In the genomic region with DNA sequence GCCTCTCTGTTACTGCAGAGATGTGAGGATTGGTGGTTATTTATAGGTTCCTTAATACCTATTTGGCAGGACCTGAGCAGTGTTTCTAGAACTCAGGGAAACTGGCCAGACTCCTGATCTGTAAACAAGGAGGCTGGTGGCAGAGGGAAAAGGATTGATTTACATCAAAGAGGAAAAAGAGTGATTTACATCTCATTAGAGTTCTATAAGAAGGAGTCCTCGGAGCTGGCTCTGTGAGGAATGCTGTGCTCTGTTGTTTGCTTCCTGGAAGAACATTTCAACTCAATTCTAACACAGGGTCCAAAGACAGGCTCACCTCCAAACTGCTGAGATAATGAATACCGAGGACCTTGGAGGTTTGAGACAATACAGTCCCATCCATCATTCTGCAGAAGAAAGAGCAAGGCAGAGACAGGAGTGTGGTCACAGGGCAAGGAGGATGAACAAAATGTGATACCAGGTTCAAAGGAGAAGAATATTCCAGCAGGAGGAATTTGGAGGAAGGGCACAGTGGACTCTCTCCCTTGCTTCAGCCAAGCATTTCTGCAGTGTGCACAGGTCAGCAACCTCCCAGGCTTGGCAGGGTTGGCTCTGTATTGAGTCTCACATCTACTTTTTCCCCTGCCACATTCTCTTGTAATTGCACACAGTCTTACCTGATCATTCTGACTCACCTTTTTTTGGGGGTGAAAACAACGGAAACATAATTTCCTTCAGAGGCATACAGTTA, we compare ENCODE assay signal across 10 mouse cellular contexts.
A peak's percentile ranks its signal among the peaks of the same experiment; 100 is the strongest.
DNase-seq lines count a peak whose midpoint lies in the region; ATAC-seq lines count a peak whose summit lies in the region.
"Had no signal": no experiment of that assay in that cellular context is flagged by ENCODE, and none has a peak within 500 bp of the region (broad histone marks: within the 10 kb centered on the region; RNA-seq: fewer than 3 reads in every experiment).

No protein-coding gene starts in this region.

- no peak overlapping the region for H3K4me3 ChIP-seq in hindbrain, embryonic 10.5 days
- no peak overlapping the region for H3K4me3 ChIP-seq in hindbrain, embryonic 11.5 days (ENCODE audit: low read depth, low read length)
- H3K4me3 ChIP-seq in hindbrain, embryonic 16.5 days (ENCODE audit: low read length), result no peak overlapping the region
- no peak overlapping the region for H3K4me3 ChIP-seq in midbrain, embryonic 15.5 days
- H3K4me3 ChIP-seq: limb, embryonic 15.5 days; megakaryocyte, embryonic 14.5 days had no signal

- WGBS in hindbrain, embryonic 10.5 days, result 33% methylated on average over 3 of the region's 3 CpGs
- WGBS in hindbrain, embryonic 11.5 days, result 28% methylated on average over 3 of the region's 3 CpGs
- WGBS in hindbrain, embryonic 16.5 days, result 29% methylated on average over 3 of the region's 3 CpGs
- WGBS in midbrain, embryonic 15.5 days, result 26% methylated on average over 3 of the region's 3 CpGs

- H3K27ac ChIP-seq in hindbrain, embryonic 10.5 days, result peak overlapping the region; percentile 23; the same call in 1 of the 2 replicates
- H3K27ac ChIP-seq in hindbrain, embryonic 11.5 days (ENCODE audit: low read depth, low read length), result no peak overlapping the region
- H3K27ac ChIP-seq in hindbrain, embryonic 16.5 days (ENCODE audit: low read depth, low read length), result no peak overlapping the region
- 0 out of 2 replicates have a peak overlapping the region, but pooled peaks have one; percentile 30 for H3K27ac ChIP-seq in midbrain, embryonic 15.5 days
- H3K27ac ChIP-seq: limb, embryonic 15.5 days had no signal

- H3K4me2 ChIP-seq in hindbrain, embryonic 11.5 days (replicated peaks; ENCODE audit: low read depth, low read length), result no peak overlapping the region
- H3K4me2 ChIP-seq in hindbrain, embryonic 16.5 days (ENCODE audit: low read length), result no peak overlapping the region
- no peak overlapping the region for H3K4me2 ChIP-seq in midbrain, embryonic 15.5 days
- H3K4me2 ChIP-seq: limb, embryonic 15.5 days had no signal

- H3K27me3 ChIP-seq in hindbrain, embryonic 10.5 days (ENCODE audit: insufficient read depth, poor library complexity, severe bottlenecking), result no peaks in the 10 kb centered on the region
- no peaks in the 10 kb centered on the region for H3K27me3 ChIP-seq in hindbrain, embryonic 11.5 days (ENCODE audit: control insufficient read depth, insufficient read depth, low read length)
- H3K27me3 ChIP-seq in hindbrain, embryonic 16.5 days (replicated peaks; ENCODE audit: control insufficient read depth, insufficient read depth, low read length), result no peaks in the 10 kb centered on the region
- H3K27me3 ChIP-seq in midbrain, embryonic 15.5 days (replicated peaks), result no peaks in the 10 kb centered on the region
- H3K27me3 ChIP-seq: limb, embryonic 15.5 days; megakaryocyte, embryonic 14.5 days had no signal

- ATAC-seq in hindbrain, embryonic 11.5 days (ENCODE audit: low FRiP score), result no peak
- ATAC-seq in hindbrain, embryonic 16.5 days, result peak; percentile 82
- ATAC-seq in midbrain, embryonic 15.5 days (replicated peaks), result peak; percentile 82
- no peak for ATAC-seq in inflammation-experienced regulatory T-cells, adult 6 months

- H3K9me3 ChIP-seq in hindbrain, embryonic 10.5 days, result no peaks in the 10 kb centered on the region
- no peaks in the 10 kb centered on the region for H3K9me3 ChIP-seq in hindbrain, embryonic 11.5 days (ENCODE audit: control insufficient read depth, low read length)
- H3K9me3 ChIP-seq in hindbrain, embryonic 16.5 days (ENCODE audit: control insufficient read depth, low read length), result no peaks in the 10 kb centered on the region
- no peaks in the 10 kb centered on the region for H3K9me3 ChIP-seq in midbrain, embryonic 15.5 days
- H3K9me3 ChIP-seq: limb, embryonic 15.5 days had no signal

- DNase-seq in adrenal gland, postnatal 10 days, result peak; percentile 3
- no peak for DNase-seq in adrenal gland, postnatal 25 days
- no peak for DNase-seq in hindbrain, embryonic 10.5 days (ENCODE audit: low spot score)
- no peak for DNase-seq in hindbrain, embryonic 11.5 days (ENCODE audit: low spot score)
- DNase-seq in left cerebral cortex, adult 9 months (ENCODE audit: low spot score in 2 of 2), result no peak

- H3K4me1 ChIP-seq in hindbrain, embryonic 10.5 days (replicated peaks), result peaks cover 7% of the 10 kb centered on the region
- no peaks in the 10 kb centered on the region for H3K4me1 ChIP-seq in hindbrain, embryonic 11.5 days (replicated peaks; ENCODE audit: control insufficient read depth, insufficient read depth, low read length)
- peaks cover 6% of the 10 kb centered on the region for H3K4me1 ChIP-seq in hindbrain, embryonic 16.5 days (ENCODE audit: control insufficient read depth, insufficient read depth, low read depth, low read length)
- H3K4me1 ChIP-seq in midbrain, embryonic 15.5 days, result peaks cover 8% of the 10 kb centered on the region; the same call in 1 of the 2 replicates
- H3K4me1 ChIP-seq: limb, embryonic 15.5 days; megakaryocyte, embryonic 14.5 days had no signal

- no peak overlapping the region for H3K9ac ChIP-seq in hindbrain, embryonic 11.5 days (ENCODE audit: low read depth, low read length)
- H3K9ac ChIP-seq in hindbrain, embryonic 16.5 days (ENCODE audit: low read depth, low read length), result no peak overlapping the region
- no peak overlapping the region for H3K9ac ChIP-seq in midbrain, embryonic 15.5 days
- H3K9ac ChIP-seq: limb, embryonic 15.5 days had no signal

- H3K36me3 ChIP-seq in hindbrain, embryonic 10.5 days, result no peaks in the 10 kb centered on the region
- no peaks in the 10 kb centered on the region for H3K36me3 ChIP-seq in hindbrain, embryonic 11.5 days (ENCODE audit: control insufficient read depth, insufficient read depth, low read length)
- H3K36me3 ChIP-seq in hindbrain, embryonic 16.5 days (ENCODE audit: control insufficient read depth, insufficient read depth, low read length), result no peaks in the 10 kb centered on the region
- H3K36me3 ChIP-seq in midbrain, embryonic 15.5 days (replicated peaks), result no peaks in the 10 kb centered on the region
- H3K36me3 ChIP-seq: limb, embryonic 15.5 days had no signal

Comparison
In these comparisons a context has a peak if more than half of its experiments do, and no peak if none do; other contexts are left out.
1. H3K27ac ChIP-seq: peak in hindbrain, embryonic 10.5 days (single experiment) and midbrain, embryonic 15.5 days (single experiment); none in hindbrain, embryonic 11.5 days (single experiment) and hindbrain, embryonic 16.5 days (single experiment).
2. ATAC-seq: peak in hindbrain, embryonic 16.5 days (single experiment) and midbrain, embryonic 15.5 days (single experiment); none in hindbrain, embryonic 11.5 days (single experiment) and inflammation-experienced regulatory T-cells, adult 6 months (single experiment).